Mouse (Mus musculus): ENCODE measurements around the gene Cnnm1. TPM values are rescaled to one million over a fixed set of nuclear protein-coding genes. Genes with fewer than 3 reads are reported as not detected.

The Cnnm1 gene
- total RNA-seq (2012; rRNA removed) = not detected in 2 replicates
- not detected in 2 replicates for total RNA-seq (2014; rRNA removed)
- polyA plus RNA-seq (2012; ENCODE audit: insufficient read length, low read depth) = not detected in 2 replicates

GRCm38 (mm10) chr19:43440112-43440737 lies at the start of gene Cnnm1:
Gene Cnnm1 (plus strand): TSS chr19:43440436.
- no peaks in the 10 kb centered on the region for H3K27me3 ChIP-seq (replicated peaks)
- no peak within 1 kb of the TSS for H3K4me3 ChIP-seq (replicated peaks in 1 of 3; ENCODE audit: low read depth in 2 of 3, low read length in 2 of 3, poor library complexity in 1 of 3)
- TF ChIP-seq CHD1 (IDR thresholded peaks at IDR 0.05; ENCODE audit: low read depth, low read length) = no peak
- TF ChIP-seq TBP (conservative IDR thresholded peaks at IDR 0.05; ENCODE audit: low read depth, low read length) = no peak
- TF ChIP-seq MAZ (IDR thresholded peaks at IDR 0.05; ENCODE audit: low read depth, low read length) = no peak
- TF ChIP-seq ELF1 (IDR thresholded peaks at IDR 0.05; ENCODE audit: low read depth, low read length) = no peak
- TF ChIP-seq RAD21 (IDR thresholded peaks at IDR 0.05; ENCODE audit: low read depth, low read length) = no peak
- TF ChIP-seq ZKSCAN1 (IDR thresholded peaks at IDR 0.05; ENCODE audit: borderline replicate concordance, low read depth, low read length) = no peak
- TF ChIP-seq PAX5 (IDR thresholded peaks at IDR 0.05; ENCODE audit: low read length) = no peak
- TF ChIP-seq EP300 (IDR thresholded peaks at IDR 0.05; ENCODE audit: low read length) = no peak
- TF ChIP-seq BHLHE40 (IDR thresholded peaks at IDR 0.05; ENCODE audit: low read depth, low read length) = no peak
- TF ChIP-seq POLR2A (IDR thresholded peaks at IDR 0.05; ENCODE audit: low read depth, low read length) = no peak
- TF ChIP-seq NRF1 (IDR thresholded peaks at IDR 0.05; ENCODE audit: low read depth, low read length) = no peak
- no peak for TF ChIP-seq GABPA (IDR thresholded peaks at IDR 0.05; ENCODE audit: insufficient replicate concordance, low read depth, low read length)
- TF ChIP-seq CHD2 (IDR thresholded peaks at IDR 0.05; ENCODE audit: low read length) = no peak
- no peak for TF ChIP-seq JUN (IDR thresholded peaks at IDR 0.05; ENCODE audit: insufficient read depth, low read depth, low read length)
- TF ChIP-seq MEF2A (IDR thresholded peaks at IDR 0.05; ENCODE audit: borderline replicate concordance, low read depth, low read length) = no peak
- no peak for TF ChIP-seq UBTF (IDR thresholded peaks at IDR 0.05; ENCODE audit: low read depth, low read length)
- no peaks in the 10 kb centered on the region for H3K4me1 ChIP-seq (ENCODE audit: control insufficient read depth in 1 of 2, insufficient read depth in 2 of 2)
- no peaks in the 10 kb centered on the region for H3K36me3 ChIP-seq (replicated peaks in 1 of 2; ENCODE audit: control insufficient read depth in 1 of 2, insufficient read depth in 1 of 2, low read length in 1 of 2)
- H3K4me2 ChIP-seq (ENCODE audit: insufficient read depth, low read depth, poor library complexity, severe bottlenecking) = no peak within 1 kb of the TSS
- H3K27ac ChIP-seq (ENCODE audit: insufficient read depth, low read depth) = no peak within 1 kb of the TSS
- no peaks in the 10 kb centered on the region for H3K79me2 ChIP-seq (replicated peaks; ENCODE audit: control insufficient read depth, extremely low read depth, insufficient read depth, poor library complexity, severe bottlenecking)
- H3K9me3 ChIP-seq (replicated peaks; ENCODE audit: low read length) = peaks cover 16% of the 10 kb centered on the region
- no peak for DNase-seq (ENCODE audit: extremely low read depth)
- H3K9ac ChIP-seq (ENCODE audit: insufficient read depth, low read depth) = no peak within 1 kb of the TSS
- dilution Hi-C loops (cut with MboI; ENCODE audit: extremely low pct_ligation_motif_present, extremely low pct_unique_long_range_greater_than_20kb, low sequenced_read_pairs) = no loop called here
- in situ Hi-C loops (cut with MboI; ENCODE audit: low pct_ligation_motif_present, low pct_unique_long_range_greater_than_20kb, low sequenced_read_pairs) = no loop called here

GRCm38 (mm10) chr19:43396327-43396726 lies 43.9 kb upstream of the Cnnm1 start:
- in situ Hi-C loops (cut with MboI; ENCODE audit: low pct_ligation_motif_present, low pct_unique_long_range_greater_than_20kb, low sequenced_read_pairs) (no loop called here), dilution Hi-C loops (cut with MboI; ENCODE audit: extremely low pct_ligation_motif_present, extremely low pct_unique_long_range_greater_than_20kb, low sequenced_read_pairs) (no loop called here)
- no peaks in the 10 kb centered on the region for H3K4me1 ChIP-seq (ENCODE audit: control insufficient read depth in 1 of 2, insufficient read depth in 2 of 2)
- no peaks in the 10 kb centered on the region for H3K9me3 ChIP-seq (replicated peaks; ENCODE audit: low read length)
- no peaks in the 10 kb centered on the region for H3K36me3 ChIP-seq (replicated peaks in 1 of 2; ENCODE audit: control insufficient read depth in 1 of 2, insufficient read depth in 1 of 2, low read length in 1 of 2)
- H3K27me3 ChIP-seq (replicated peaks) = no peaks in the 10 kb centered on the region
- no peak overlapping the region for H3K4me2 ChIP-seq (ENCODE audit: insufficient read depth, low read depth, poor library complexity, severe bottlenecking)
- no peaks in the 10 kb centered on the region for H3K79me2 ChIP-seq (replicated peaks; ENCODE audit: control insufficient read depth, extremely low read depth, insufficient read depth, poor library complexity, severe bottlenecking)
- no peak overlapping the region for H3K4me3 ChIP-seq (replicated peaks in 1 of 3; ENCODE audit: low read depth in 2 of 3, low read length in 2 of 3, poor library complexity in 1 of 3)
- H3K27ac ChIP-seq (ENCODE audit: insufficient read depth, low read depth) = no peak overlapping the region
- peak; percentile 63 for DNase-seq (ENCODE audit: extremely low read depth)
- no peak overlapping the region for H3K9ac ChIP-seq (ENCODE audit: insufficient read depth, low read depth)
- TF ChIP-seq NELFE (IDR thresholded peaks at IDR 0.05; ENCODE audit: low read depth, low read length) = no peak
- no peak for TF ChIP-seq ZKSCAN1 (IDR thresholded peaks at IDR 0.05; ENCODE audit: borderline replicate concordance, low read depth, low read length)
- TF ChIP-seq TCF12 (IDR thresholded peaks at IDR 0.05; ENCODE audit: low read depth, low read length) = no peak
- TF ChIP-seq POLR2AphosphoS2 (IDR thresholded peaks at IDR 0.05; ENCODE audit: low read depth, low read length) = no peak
- TF ChIP-seq CHD1 (IDR thresholded peaks at IDR 0.05; ENCODE audit: low read depth, low read length) = no peak
- TF ChIP-seq IRF4 (IDR thresholded peaks at IDR 0.05; ENCODE audit: low read depth, low read length) = no peak
- TF ChIP-seq KAT2A (IDR thresholded peaks at IDR 0.05; ENCODE audit: insufficient replicate concordance, low read length) = no peak
- TF ChIP-seq EP300 (IDR thresholded peaks at IDR 0.05; ENCODE audit: low read length) = no peak
- TF ChIP-seq RCOR1 (conservative IDR thresholded peaks at IDR 0.05; ENCODE audit: low read depth, low read length) = no peak
- TF ChIP-seq NRF1 (IDR thresholded peaks at IDR 0.05; ENCODE audit: low read depth, low read length) = no peak
- no peak for TF ChIP-seq UBTF (IDR thresholded peaks at IDR 0.05; ENCODE audit: low read depth, low read length)
- TF ChIP-seq MEF2A (IDR thresholded peaks at IDR 0.05; ENCODE audit: borderline replicate concordance, low read depth, low read length) = no peak
- peak; percentile 65 for TF ChIP-seq ZC3H11A (IDR thresholded peaks at IDR 0.05; ENCODE audit: low read depth, low read length)
- peak; percentile 89 for TF ChIP-seq SMC3 (IDR thresholded peaks at IDR 0.05; ENCODE audit: low read depth, low read length)
- no peak for TF ChIP-seq USF2 (conservative IDR thresholded peaks at IDR 0.05; ENCODE audit: low read depth, low read length)
- no peak for TF ChIP-seq ETS1 (conservative IDR thresholded peaks at IDR 0.05; ENCODE audit: low read depth, low read length)
- no peak for TF ChIP-seq MAFK (IDR thresholded peaks at IDR 0.05; ENCODE audit: insufficient replicate concordance, low read length)
- peak; percentile 33 to 86; a peak in 2 of 4 replicates for TF ChIP-seq CTCF (conservative IDR thresholded peaks at IDR 0.05 in 1 of 2, IDR thresholded peaks at IDR 0.05 in 1 of 2; ENCODE audit: low read depth in 2 of 2, low read length in 2 of 2)
- no peak for TF ChIP-seq MAZ (IDR thresholded peaks at IDR 0.05; ENCODE audit: low read depth, low read length)
- no peak for TF ChIP-seq E2F4 (IDR thresholded peaks at IDR 0.05; ENCODE audit: insufficient replicate concordance, low read depth, low read length)
- TF ChIP-seq ZNF384 (IDR thresholded peaks at IDR 0.05; ENCODE audit: low read depth, low read length) = no peak
- TF ChIP-seq GABPA (IDR thresholded peaks at IDR 0.05; ENCODE audit: insufficient replicate concordance, low read depth, low read length) = no peak
- TF ChIP-seq USF1 (IDR thresholded peaks at IDR 0.05; ENCODE audit: low read depth, low read length) = no peak
- TF ChIP-seq RAD21 (IDR thresholded peaks at IDR 0.05; ENCODE audit: low read depth, low read length) = peak; percentile 91

Data from CH12.LX (cell line).